Mouse (Mus musculus) heart, adult 2 months (tissue): ENCODE measurements around the gene Tnfrsf22.
A peak's percentile ranks its signal among the peaks of the same experiment; 100 is the strongest.

ENCODE experiments used
- CTCF ChIP-seq: fragments of 200-600 bp; IDR thresholded peaks from 2 replicates; pipeline ENCODE4 v1.8.1; 2022; ENCODE audit warnings: antibody characterized with exemption, mild to moderate bottlenecking, moderate library complexity
- EP300 ChIP-seq: fragments of 200-500 bp; IDR thresholded peaks from 2 replicates; pipeline ENCODE4 v1.6.1; 2011; ENCODE audit warnings: low read depth, low read length, control low read depth; ENCODE audit not compliant: insufficient read depth
- POLR2A ChIP-seq: fragments of 200-500 bp; IDR thresholded peaks from 2 replicates; pipeline ENCODE4 v1.6.1; 2011; ENCODE audit warnings: mild to moderate bottlenecking, low read depth, low read length, control low read depth; ENCODE audit not compliant: insufficient read depth

DNA sequence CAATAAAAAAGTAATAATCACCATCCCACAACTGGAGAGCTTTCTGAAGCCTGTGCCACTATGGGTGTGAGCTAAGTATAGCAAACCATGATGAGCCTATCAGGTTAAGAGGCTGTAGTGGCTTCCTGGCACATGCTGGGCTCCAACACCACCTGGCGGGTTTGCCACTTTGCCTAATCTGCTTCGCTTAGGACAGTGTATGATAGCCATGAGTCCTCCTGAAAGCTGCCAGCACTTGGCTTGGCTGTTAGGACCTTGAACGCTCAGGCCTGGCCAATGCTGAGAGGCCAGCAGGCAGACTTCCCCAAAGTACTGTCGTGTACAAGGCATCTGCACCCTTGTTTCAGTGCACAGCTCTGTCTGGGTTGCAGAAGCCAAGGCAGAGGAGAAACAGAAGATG, 61.5 kb downstream of the Tnfrsf22 start:
- TF ChIP-seq EP300, result 0 out of 2 replicates have a peak, but pooled peaks have one; percentile 23
- TF ChIP-seq CTCF, result no peak
- TF ChIP-seq POLR2A, result no peak
